Mouse (Mus musculus) frontal cortex, postnatal 10 days (tissue): ENCODE measurements at regions not wholly inside any gene's neighbourhood (a gene's known extent, or its start where the extent isn't known, plus 50 kb on each side); places are given as distances from the start of the nearest gene placed in this dataset.
A peak's percentile ranks its signal among the peaks of the same experiment; 100 is the strongest.
"Not testable (repeated sequence)": the region's sequence is repeated elsewhere in the genome, so short reads cannot be mapped to it uniquely, and the experiment has no call there.

ENCODE experiments used
- DNase-seq, 2 experiments: peaks; one replicate each; pipeline ENCODE4 v3.0.0; 2022; ENCODE audit warnings: low spot score in 2 of 2, mixed read lengths in 1 of 2

DNA sequence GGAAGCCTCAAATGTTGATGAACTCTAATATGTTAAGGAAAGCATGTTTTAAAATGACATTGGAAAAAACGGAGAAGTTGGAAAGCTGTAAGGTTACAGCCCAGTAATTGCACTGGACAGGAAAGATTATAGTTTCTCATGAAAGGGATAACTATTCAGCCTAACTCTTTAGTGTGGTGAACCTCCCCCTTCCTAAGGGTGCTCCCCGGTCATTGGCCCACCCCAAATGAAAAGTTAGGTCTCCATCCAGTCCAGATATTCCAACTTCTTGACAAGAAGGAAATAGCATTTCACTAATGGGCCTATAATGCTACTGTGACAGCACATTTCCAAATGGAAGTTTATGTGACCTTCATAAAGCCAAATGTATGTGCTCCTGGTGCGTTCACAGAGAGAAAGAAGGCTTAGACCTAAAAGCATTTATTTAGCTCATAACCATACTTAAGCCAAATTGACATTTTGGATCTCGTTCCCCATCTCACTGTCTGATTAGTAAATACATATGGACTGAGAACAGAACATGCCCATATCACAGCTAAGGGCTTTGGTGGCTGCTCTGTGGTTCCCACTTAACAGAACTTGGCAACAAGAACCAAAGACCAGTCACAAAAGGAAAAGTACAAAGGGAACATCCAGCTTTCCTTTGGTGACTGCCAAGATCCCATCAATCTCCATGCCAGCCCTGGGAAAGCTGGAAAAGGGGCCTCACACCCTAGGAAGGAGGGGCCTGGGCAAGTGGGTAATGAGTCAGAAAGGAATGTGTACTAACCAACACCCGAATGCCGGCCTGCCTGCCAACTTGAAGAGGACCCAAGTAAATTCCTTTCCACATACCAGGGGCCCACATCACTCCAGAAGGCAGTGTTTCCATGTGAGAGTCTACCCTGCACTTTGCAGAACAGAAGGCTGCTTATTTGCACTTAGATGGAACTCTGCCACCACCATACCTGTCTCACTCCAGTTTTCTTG, 155.1 kb upstream of the Chst7 start:
- peak; percentile 7 for DNase-seq

DNA sequence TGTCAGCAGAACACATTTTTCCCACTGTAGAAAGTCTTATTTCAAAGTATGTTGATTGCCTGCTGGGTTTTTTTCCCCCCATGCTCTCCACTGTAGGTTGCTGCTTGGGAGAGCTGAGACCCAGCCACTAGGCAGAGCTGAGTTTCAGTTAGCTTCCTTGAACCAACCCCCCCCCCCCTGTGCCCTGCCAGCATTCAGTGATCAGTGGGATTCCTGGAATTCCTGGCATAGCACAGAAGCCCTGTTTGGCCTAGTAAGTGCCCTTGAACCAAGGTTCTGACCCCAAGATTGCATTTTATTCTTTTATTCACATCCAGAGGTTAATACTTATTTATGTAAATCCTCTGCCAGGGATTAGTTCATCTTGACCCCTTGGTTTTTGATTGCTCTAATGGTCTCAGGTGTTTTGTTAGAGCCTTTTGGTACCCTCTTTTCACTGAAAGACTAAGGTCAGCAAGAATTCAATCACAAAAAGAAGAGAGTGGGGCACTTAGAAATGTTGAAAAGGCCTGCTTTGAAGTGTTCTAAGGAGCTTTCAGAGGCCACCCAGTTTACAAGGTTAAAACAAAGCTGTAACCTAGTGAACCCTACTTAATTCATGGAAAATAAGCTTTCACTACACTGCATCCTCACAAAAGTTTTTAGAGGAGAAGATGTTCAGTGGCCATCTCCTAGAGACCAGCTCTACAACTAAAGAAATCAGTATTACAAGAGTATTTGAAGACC, 152.6 kb upstream of the Chst7 start:
- DNase-seq: no peak

DNA sequence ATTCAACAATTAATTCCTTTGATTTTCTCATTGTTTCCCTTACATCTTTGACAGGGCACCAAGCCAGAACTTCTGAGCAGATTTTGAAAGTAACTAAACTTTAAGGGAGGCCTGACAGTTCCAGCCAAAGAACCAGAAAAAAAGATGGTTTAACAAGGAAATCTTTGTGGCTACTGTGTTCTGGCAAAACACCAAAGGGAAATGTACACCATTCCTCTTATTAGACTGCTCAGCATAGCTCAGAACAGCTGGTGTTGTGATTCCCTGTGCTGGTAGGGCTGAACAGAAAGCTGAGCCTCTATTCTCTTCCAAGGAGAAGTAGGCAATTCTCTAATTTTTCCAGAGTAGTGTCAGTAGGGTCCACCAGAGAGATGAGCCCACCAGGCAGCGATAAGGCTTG, 142.4 kb upstream of the Chst7 start:
- DNase-seq: no peak

DNA sequence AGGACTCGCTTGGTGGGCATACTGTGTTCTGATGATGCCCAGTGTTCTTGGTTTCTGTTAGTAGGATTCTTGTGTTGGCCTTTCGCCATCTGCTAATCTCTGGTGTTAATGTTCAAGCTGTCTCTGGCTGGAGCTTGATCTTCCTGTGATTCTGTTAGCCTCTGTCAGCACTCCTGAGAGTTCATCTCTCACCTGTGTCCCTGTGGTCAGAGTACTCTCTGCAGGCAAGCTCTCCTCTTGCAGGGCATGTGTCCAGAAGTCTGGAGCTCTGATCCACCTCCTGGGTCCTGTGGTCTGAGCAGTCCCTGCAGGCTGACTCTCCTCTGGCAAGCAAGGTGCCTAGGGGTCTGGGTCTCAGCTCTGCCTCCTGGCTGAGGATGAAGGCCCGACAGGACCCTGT, 130.0 kb upstream of the Chst7 start:
- not testable (repeated sequence) for DNase-seq

DNA sequence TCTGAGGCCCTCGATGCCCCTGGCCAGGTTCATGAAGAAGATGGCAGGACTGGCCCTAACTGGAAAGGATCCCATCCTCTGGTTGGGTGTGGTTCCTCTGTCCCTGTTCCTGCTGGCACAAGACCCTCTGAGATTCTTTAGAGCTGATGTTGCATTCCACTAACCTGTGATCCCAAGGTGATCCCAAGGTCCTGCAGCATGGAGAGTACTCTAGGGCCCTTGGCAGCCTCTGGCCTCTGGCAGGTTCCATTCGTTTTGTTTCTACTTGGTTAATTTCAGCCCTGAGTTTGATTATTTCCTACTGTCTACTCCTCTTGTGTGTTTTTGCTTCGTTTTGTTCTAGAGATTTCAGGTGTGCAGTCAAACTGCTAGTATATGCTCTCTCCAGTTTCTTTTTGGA, 129.5 kb upstream of the Chst7 start:
- DNase-seq: no peak

DNA sequence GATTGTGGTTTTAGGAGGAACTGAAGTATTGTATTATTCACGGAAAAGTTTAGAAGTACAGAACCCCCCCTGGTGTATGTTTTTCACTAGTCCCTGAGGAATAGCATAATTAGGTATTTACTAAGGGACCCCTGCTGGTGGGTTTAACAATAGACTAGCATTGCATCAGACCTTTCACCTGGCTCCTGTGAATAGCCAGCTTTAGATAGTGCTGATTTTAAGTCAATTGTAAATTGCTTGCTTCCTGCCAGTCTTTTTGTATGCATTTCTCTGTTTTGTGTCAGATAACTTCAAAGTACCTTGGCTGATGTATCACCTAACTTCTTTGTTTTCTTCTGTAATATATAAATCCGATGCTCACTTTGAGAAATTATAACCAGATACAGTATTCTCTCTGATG, 116.1 kb upstream of the Chst7 start:
- DNase-seq: no peak
